In the genomic region with DNA sequence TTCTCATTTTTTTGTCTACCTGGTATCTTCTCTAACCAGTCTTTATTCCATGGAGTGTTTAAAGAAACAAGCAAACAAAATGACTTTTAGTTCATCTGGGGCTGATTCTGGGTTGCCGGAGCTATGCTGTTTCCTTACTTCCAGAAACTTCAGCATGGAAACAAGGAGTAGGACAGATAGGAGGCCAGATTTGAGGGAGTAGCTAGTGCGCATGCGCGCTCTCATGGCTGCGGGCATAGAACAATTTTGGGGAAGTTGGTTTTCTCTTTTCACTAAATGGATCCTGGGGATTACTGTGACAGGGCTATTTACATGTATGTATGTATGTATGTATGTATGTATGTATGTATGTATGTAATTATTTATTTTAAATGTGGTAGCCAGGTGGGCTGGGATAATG, we compare ENCODE assay signal across 28 mouse cellular contexts.
"Had no signal": no experiment of that assay in that cellular context is flagged by ENCODE, and none has a peak within 500 bp of the region (broad histone marks: within the 10 kb centered on the region; RNA-seq: fewer than 3 reads in every experiment).

No protein-coding gene starts in this region.

- H3K4me2 ChIP-seq: embryonic facial prominence, embryonic 12.5 days; embryonic facial prominence, embryonic 13.5 days; embryonic facial prominence, embryonic 15.5 days; forebrain, embryonic 12.5 days; forebrain, embryonic 13.5 days; forebrain, embryonic 15.5 days had no signal

- H3K27me3 ChIP-seq: embryonic facial prominence, embryonic 12.5 days; embryonic facial prominence, embryonic 13.5 days; embryonic facial prominence, embryonic 15.5 days; forebrain, embryonic 15.5 days had no signal

- H3K9me3 ChIP-seq: embryonic facial prominence, embryonic 10.5 days; embryonic facial prominence, embryonic 12.5 days; embryonic facial prominence, embryonic 13.5 days; embryonic facial prominence, embryonic 15.5 days; forebrain, embryonic 10.5 days; forebrain, embryonic 12.5 days; forebrain, embryonic 13.5 days; forebrain, embryonic 15.5 days had no signal

- DNase-seq: cerebellum, adult 2 months; cerebellum, adult 8-10 months; cerebellum, adult 9-10 months; cerebellum, adult 9-11 months; cerebellum, postnatal 10 days; cerebellum, postnatal 14 days; cerebellum, postnatal 25 days; cerebellum, postnatal 36 days; embryo, embryonic 11 days; forebrain, postnatal 0 days; gastrocnemius, adult 2 months; gastrocnemius, postnatal 10 days; gastrocnemius, postnatal 14 days; gastrocnemius, postnatal 25 days; gastrocnemius, postnatal 36 days; heart, adult 18-20 months; heart, adult 2 months had no signal

- H3K27ac ChIP-seq: embryonic facial prominence, embryonic 10.5 days; embryonic facial prominence, embryonic 12.5 days; embryonic facial prominence, embryonic 13.5 days; forebrain, embryonic 10.5 days; forebrain, embryonic 12.5 days; forebrain, embryonic 13.5 days; forebrain, embryonic 15.5 days; gastrocnemius, adult 2 months; heart, adult 2 months had no signal

- H3K4me3 ChIP-seq: embryonic facial prominence, embryonic 10.5 days; embryonic facial prominence, embryonic 12.5 days; embryonic facial prominence, embryonic 13.5 days; embryonic facial prominence, embryonic 15.5 days; erythroblast, embryonic 14.5 days; forebrain, embryonic 10.5 days; forebrain, embryonic 12.5 days; forebrain, embryonic 13.5 days; forebrain, embryonic 15.5 days; gastrocnemius, adult 2 months; heart, adult 2 months had no signal

- H3K9ac ChIP-seq: embryonic facial prominence, embryonic 12.5 days; embryonic facial prominence, embryonic 13.5 days; embryonic facial prominence, embryonic 15.5 days; forebrain, embryonic 12.5 days; forebrain, embryonic 13.5 days; forebrain, embryonic 15.5 days; forebrain, postnatal 0 days had no signal

- ATAC-seq: forebrain, embryonic 13.5 days; forebrain, embryonic 14.5 days; forebrain, embryonic 15.5 days; forebrain, embryonic 16.5 days; forebrain, postnatal 0 days had no signal

- H3K36me3 ChIP-seq: embryonic facial prominence, embryonic 10.5 days; embryonic facial prominence, embryonic 12.5 days; embryonic facial prominence, embryonic 13.5 days; embryonic facial prominence, embryonic 15.5 days; forebrain, embryonic 10.5 days; forebrain, embryonic 12.5 days; forebrain, embryonic 15.5 days had no signal
